Mouse (Mus musculus) ES-E14 (cell line): Measurements from ENCODE around the gene Hist2h3b.

Experiments
- MAFK ChIP-seq: IDR thresholded peaks from 2 replicates; pipeline ENCODE4 v1.6.1; 2014; ENCODE audit warnings: mild to moderate bottlenecking, low read depth, low read length, inconsistent platforms; ENCODE audit not compliant: insufficient read depth
- ZC3H11A ChIP-seq: IDR thresholded peaks from 2 replicates; pipeline ENCODE4 v1.6.1; 2012; ENCODE audit warnings: low read depth, mild to moderate bottlenecking, inconsistent platforms, low read length, borderline replicate concordance

GRCm38 (mm10) chr3:96264404-96264949 is 4.0 kb upstream of the Hist2h3b start:
- TF ChIP-seq ZC3H11A = no peak
- no peak for TF ChIP-seq MAFK
